Mouse (Mus musculus) brain, embryonic 14.5 days (tissue): ENCODE measurements around the gene Tmem223.

ENCODE experiments used
- CTCF ChIP-seq: fragments of 200-500 bp; IDR thresholded peaks from 2 replicates; pipeline ENCODE4 v1.5.1; 2012; ENCODE audit warnings: inconsistent platforms, mild to moderate bottlenecking, moderate library complexity, borderline replicate concordance; ENCODE audit not compliant: insufficient read depth, insufficient read length; ENCODE audit errors: extremely low read depth
- POLR2A ChIP-seq: fragments of 200-500 bp; IDR thresholded peaks from 2 replicates; pipeline ENCODE4 v1.6.1; 2012; ENCODE audit warnings: mild to moderate bottlenecking, inconsistent platforms, borderline replicate concordance; ENCODE audit not compliant: poor library complexity, insufficient read depth, insufficient read length, severe bottlenecking; ENCODE audit errors: extremely low read depth

DNA sequence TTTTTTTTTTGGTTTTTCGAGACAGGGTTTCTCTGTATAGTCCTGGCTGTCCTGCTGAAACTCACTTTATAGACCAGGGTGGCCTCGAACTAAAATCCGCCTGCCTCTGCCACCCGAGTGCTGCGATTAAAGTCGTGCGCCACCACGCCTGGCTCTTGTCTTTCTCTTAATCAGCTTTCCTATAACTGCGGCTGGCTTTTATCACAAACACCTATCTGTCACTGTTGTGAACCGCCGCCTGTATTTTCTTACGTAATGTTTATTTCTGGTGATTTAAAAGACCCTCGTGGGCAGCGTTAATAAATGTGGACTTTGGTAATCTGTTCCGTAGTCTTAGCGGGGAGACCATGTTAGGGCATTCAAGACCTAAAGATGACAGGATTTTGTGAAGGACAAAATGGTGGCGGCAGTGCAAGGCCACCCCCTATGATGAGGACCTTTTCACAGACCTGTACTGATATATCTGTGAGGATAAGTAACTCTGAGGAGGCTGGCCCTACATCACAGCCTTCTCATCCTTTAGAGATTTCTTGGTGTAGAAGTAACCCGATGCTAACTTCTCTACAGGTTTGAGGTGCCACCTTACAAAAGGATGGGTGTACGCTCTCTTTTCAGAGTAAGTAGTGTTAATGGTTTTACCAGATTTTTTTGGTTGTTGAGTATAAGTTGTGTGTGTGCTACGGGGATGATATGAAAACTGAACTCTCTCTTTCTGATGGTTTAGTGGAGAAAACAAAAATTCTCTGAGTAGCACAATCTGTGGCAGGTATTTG, 47.0 kb upstream of the Tmem223 start:
- TF ChIP-seq POLR2A = no peak
- no peak for TF ChIP-seq CTCF
